Mouse (Mus musculus): ENCODE results near the gene Vmn1r75. TPM values are rescaled to one million over a fixed set of nuclear protein-coding genes. Genes with fewer than 3 reads are reported as not detected.

Gene Vmn1r75
- total RNA-seq (2021): not detected
- long read RNA-seq, experiment 1: 0 reads
- long read RNA-seq, experiment 2: 0 reads

DNA sequence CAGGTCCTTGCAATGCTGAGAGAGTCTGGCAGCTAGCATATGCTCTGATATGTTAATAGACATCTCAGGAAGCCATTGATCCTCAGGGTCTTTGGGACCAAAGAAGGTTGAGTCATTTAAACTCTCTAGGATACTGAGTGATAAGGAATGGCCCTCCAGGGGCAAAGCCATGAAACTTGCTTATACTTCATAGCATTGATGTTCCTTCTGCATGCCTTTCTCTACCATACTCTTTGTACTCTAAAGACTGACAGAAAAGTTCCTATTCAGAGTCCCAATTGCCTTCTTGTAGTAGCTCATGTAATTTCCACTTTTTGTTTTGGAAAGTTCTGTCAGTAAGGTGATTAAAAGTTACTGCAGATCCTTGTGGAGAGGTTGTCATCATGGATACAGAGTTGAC lies at the start of gene Vmn1r75:
Gene Vmn1r75, plus strand, starts transcription at position 301 of the 400 bp plus-strand sequence.
- DNase-seq (ENCODE audit: low spot score in 2 of 2): no peak

DNA sequence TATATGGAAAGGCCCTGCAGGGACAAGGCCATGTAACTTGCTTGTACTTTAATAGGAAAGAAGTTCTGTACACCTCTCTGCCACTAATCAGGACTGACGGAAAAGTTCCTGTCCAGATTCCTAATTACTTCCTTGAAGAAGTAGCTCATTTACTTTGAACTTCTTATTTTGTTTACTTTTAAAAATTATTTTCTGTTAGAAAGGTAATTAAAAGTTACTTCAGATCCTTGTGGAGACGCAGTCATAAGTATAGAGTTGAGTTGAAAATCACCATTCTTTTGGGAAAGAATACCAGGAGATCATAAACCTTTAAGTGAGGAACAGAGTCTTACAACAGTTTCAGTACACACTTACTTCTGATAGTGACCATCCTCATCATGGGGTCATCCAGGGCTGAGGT lies 40.8 kb upstream of the Vmn1r75 start, which contains the start of gene Vmn1r74:
Gene Vmn1r74, plus strand, starts transcription at position 301 of the 400 bp plus-strand sequence.
- no peak for DNase-seq (ENCODE audit: low spot score in 2 of 2)

Other genes starting within 250 kb of the Vmn1r75 start
- not detected for gene Vmn1r72, start 194.5 kb upstream of the Vmn1r75 start, total RNA-seq (2021)
- gene Vmn1r73, start 144.4 kb upstream of the Vmn1r75 start, total RNA-seq (2021): not detected
- not detected for gene Vmn1r74, start 40.6 kb upstream of the Vmn1r75 start, total RNA-seq (2021)
- not detected for gene Vmn1r76, start 63.6 kb downstream of the Vmn1r75 start, total RNA-seq (2021)
- not detected for gene Vmn1r77, start 162.1 kb downstream of the Vmn1r75 start, total RNA-seq (2021)

All from layer of hippocampus, postnatal 14 days (tissue).